Mouse (Mus musculus): ENCODE measurements around the gene Rock2.

- TF ChIP-seq CTCF (IDR thresholded peaks at IDR 0.05; ENCODE audit: insufficient read depth, low read depth, low read length), result no peak
- no peak for TF ChIP-seq POLR2A (IDR thresholded peaks at IDR 0.05; ENCODE audit: insufficient read depth, low read depth, low read length)
These were observed 64.2 kb downstream of the Rock2 start for GRCm38 (mm10) chr12:16958851-16959250.
